Mouse (Mus musculus): ENCODE data around the gene 2310057M21Rik.

DNA sequence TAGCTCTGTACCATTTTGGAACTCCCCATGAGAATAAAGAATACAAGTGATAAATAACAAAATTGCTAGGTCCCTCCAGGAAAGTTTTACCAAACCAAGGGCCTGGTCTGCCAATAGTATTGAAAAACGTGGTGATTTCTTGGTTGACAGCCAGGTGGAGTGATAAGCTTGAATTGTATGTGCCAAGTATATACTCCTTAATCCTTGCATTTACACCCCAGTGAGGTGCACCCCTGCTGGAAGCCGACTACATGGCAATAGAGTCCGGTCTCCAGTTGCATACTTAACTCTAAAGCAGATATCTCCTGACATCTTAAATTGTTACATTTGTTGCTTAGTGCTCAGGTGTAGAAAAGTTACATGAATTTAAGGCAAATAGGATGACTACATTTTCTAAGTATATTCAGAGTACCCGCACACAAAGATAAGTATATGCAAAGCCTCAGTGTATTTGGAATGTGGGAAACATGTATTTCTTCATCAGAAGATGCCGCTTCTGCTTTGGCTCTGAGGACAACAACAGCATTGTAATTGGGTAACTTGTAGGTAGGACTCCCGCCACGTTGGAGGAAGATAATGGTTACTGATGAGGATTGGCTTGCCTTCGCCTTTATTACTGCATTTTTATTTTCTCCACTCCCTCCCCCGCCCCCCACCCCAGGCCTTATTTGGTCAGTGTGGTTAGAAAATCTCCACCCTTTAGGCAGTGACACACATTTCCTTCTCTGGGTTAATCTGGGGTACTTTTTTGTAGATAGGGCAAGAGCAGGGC is 9.5 kb upstream of the 2310057M21Rik start:
- TF ChIP-seq POLR2A (IDR thresholded peaks at IDR 0.05; ENCODE audit: control insufficient read depth in 1 of 2, insufficient read depth in 1 of 2, low read depth in 1 of 2, low read length in 2 of 2, poor library complexity in 1 of 2) (no peak), USF1 (IDR thresholded peaks at IDR 0.05; ENCODE audit: low read depth, low read length) (no peak), POLR2AphosphoS2 (IDR thresholded peaks at IDR 0.05; ENCODE audit: low read length) (no peak), USF2 (IDR thresholded peaks at IDR 0.05; ENCODE audit: borderline replicate concordance in 1 of 2, insufficient read depth in 1 of 2, low read depth in 1 of 2, low read length in 2 of 2) (no peak), CTCF (IDR thresholded peaks at IDR 0.05 in 2 of 3, conservative IDR thresholded peaks at IDR 0.05 in 1 of 3; ENCODE audit: control insufficient read depth in 1 of 3, insufficient read depth in 1 of 3, low read depth in 2 of 3, low read length in 3 of 3, poor library complexity in 1 of 3, severe bottlenecking in 1 of 3) (peak in 2 of 3 experiments; percentile 6 to 13; a peak in 1 of 6 replicates), ELF1 (IDR thresholded peaks at IDR 0.05; ENCODE audit: low read depth, low read length) (no peak), GABPA (IDR thresholded peaks at IDR 0.05; ENCODE audit: low read depth, low read length) (no peak), CHD2 (IDR thresholded peaks at IDR 0.05; ENCODE audit: low read length) (no peak), TAL1 (IDR thresholded peaks at IDR 0.05; ENCODE audit: low read length) (no peak), MAFK (IDR thresholded peaks at IDR 0.05; ENCODE audit: borderline replicate concordance, low read depth, low read length) (no peak), TBP (IDR thresholded peaks at IDR 0.05; ENCODE audit: low read depth, low read length) (no peak)
